Mouse (Mus musculus) heart, adult 2 months (tissue): Measurements from ENCODE around the gene Tank. TPM values are rescaled to one million over a fixed set of nuclear protein-coding genes. Genes with fewer than 3 reads are reported as not detected.

ENCODE experiments used
- DNase-seq, 2 experiments: peaks; one replicate each; pipeline ENCODE4 v3.0.0; 2021
- H3K27ac ChIP-seq: fragments of 200-600 bp; 2 replicates; pipeline ENCODE4 v1.8.1; 2022
- H3K27me3 ChIP-seq: fragments of 200-500 bp; 2 replicates; pipeline ENCODE4 v1.6.1; 2012; ENCODE audit warnings: mild to moderate bottlenecking, low read length, inconsistent platforms, mixed read lengths; ENCODE audit not compliant: control insufficient read depth, insufficient read depth
- H3K36me3 ChIP-seq: fragments of 200-500 bp; 2 replicates; pipeline ENCODE4 v1.6.1; 2012; ENCODE audit warnings: low read length, inconsistent platforms; ENCODE audit not compliant: control insufficient read depth, insufficient read depth
- H3K4me1 ChIP-seq: fragments of 200-500 bp; 2 replicates; pipeline ENCODE4 v1.6.1; 2011; ENCODE audit warnings: low read length; ENCODE audit not compliant: control insufficient read depth, insufficient read depth
- H3K4me3 ChIP-seq: fragments of 200-600 bp; 2 replicates; pipeline ENCODE4 v1.8.1; 2022
- H3K79me2 ChIP-seq: fragments of 200-500 bp; replicated peaks from 2 replicates; pipeline ENCODE4 v1.6.1; 2012; ENCODE audit warnings: mild to moderate bottlenecking, inconsistent platforms, low read length, moderate library complexity, mixed read lengths; ENCODE audit not compliant: control insufficient read depth, insufficient read depth
- H3K9ac ChIP-seq: fragments of 200-500 bp; 2 replicates; pipeline ENCODE4 v1.6.1; 2012; ENCODE audit warnings: low read depth, mild to moderate bottlenecking, control low read depth, inconsistent platforms, low read length, mixed read lengths
- CTCF ChIP-seq: fragments of 200-600 bp; IDR thresholded peaks from 2 replicates; pipeline ENCODE4 v1.8.1; 2022; ENCODE audit warnings: antibody characterized with exemption, mild to moderate bottlenecking, moderate library complexity
- EP300 ChIP-seq: fragments of 200-500 bp; IDR thresholded peaks from 2 replicates; pipeline ENCODE4 v1.6.1; 2011; ENCODE audit warnings: low read depth, low read length, control low read depth; ENCODE audit not compliant: insufficient read depth
- POLR2A ChIP-seq: fragments of 200-500 bp; IDR thresholded peaks from 2 replicates; pipeline ENCODE4 v1.6.1; 2011; ENCODE audit warnings: mild to moderate bottlenecking, low read depth, low read length, control low read depth; ENCODE audit not compliant: insufficient read depth
- WGBS: fragments of 180-500 bp; shearing (Covaris S2); methylation state at CpG from one replicate; pipeline ENCODE4 v1.1.7; 2018; 5-methylcytosine and 5-hydroxymethylcytosine counted together
- intact Hi-C: fragments of 180-260 bp; cut with DNase I; formaldehyde crosslinking; loops from one replicate; pipeline ENCODE4 v1.15.1; 2025
- polyA plus RNA-seq: library from polyadenylated mRNA; depleted of rRNA; stranded (reverse); fragments of >200 nt; gene quantifications from 2 replicates; pipeline ENCODE4 v1.2.3, GENCODE M21; 2012; rRNA removed
- total RNA-seq, 2 experiments: library from RNA; stranded (reverse); gene quantifications; 2 replicates each; pipeline ENCODE4 v1.2.3; 2021

Gene Tank
- total and polyA plus RNA-seq, 3 experiments: 6.2 to 19.9 (median 18.7) TPM

DNA sequence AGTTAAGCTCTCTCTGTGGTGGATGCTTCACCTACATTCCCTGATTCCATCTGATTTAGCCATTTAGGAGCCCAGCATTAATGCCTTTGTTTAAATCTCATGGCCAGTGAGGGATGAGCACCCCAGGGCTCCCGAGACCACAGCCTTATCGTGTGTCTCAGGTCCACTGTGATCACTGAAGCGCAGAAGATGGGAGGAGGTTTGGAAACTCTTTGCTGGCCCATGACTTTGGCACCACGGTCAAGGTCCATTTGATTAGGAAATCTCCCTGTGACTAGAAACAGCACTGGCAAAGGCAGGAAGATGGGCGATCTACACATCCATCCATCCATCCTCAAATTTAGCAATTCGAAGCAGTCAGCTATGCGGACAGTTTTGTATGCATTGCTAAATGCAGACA is 89.0 kb downstream of the Tank start:
- no peak overlapping the region for H3K4me3 ChIP-seq
- intact Hi-C loops: loop anchor here (5.0 to 10.0 kb wide), 2 partner anchors 147 to 300 kb away; no protein-coding TSS in a partner anchor

DNA sequence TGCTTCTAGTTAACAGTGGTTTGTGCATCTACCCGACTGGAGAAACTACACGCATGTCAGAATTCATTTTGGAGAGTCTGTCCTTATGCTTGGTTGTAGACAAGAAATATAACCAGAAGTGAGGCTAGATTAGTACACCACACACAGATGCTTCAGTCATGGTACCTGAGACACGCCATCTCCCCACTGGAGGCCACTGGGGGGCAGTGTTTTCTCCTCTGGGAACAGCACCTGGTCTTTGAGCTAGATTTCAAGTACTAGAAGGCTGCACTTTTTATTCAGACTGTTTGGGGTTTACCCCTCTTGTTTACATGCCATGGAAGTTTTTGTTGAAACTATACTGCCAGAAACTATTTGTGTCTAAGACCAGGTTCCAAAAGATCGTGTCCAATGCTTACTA is 89.9 kb downstream of the Tank start:
- 34% methylated on average over 4 of the region's 4 CpGs for WGBS
- Histone ChIP-seq H3K4me1 (no peaks in the 10 kb centered on the region; the same call in 1 of the 2 replicates), H3K27me3 (no peaks in the 10 kb centered on the region), H3K4me3 (no peak overlapping the region), H3K27ac (no peak overlapping the region), H3K9ac (no peak overlapping the region), H3K36me3 (no peaks in the 10 kb centered on the region), H3K79me2 (no peaks in the 10 kb centered on the region)
- peak; percentile 32 to 57 for DNase-seq
- TF ChIP-seq CTCF (peak; percentile 81), POLR2A (no peak)
- intact Hi-C loops: loop anchor here (5.0 to 10.0 kb wide), 2 partner anchors 147 to 299 kb away; no protein-coding TSS in a partner anchor

More for the DNA sequence above, 89.0 kb downstream of the Tank start:
- Histone ChIP-seq H3K27ac (no peak overlapping the region), H3K4me1 (peaks cover 1% of the 10 kb centered on the region), H3K36me3 (no peaks in the 10 kb centered on the region), H3K27me3 (no peaks in the 10 kb centered on the region), H3K79me2 (no peaks in the 10 kb centered on the region), H3K9ac (no peak overlapping the region)
- DNase-seq: no peak
- WGBS: 86% methylated on average over 7 of the region's 7 CpGs
- no peak for TF ChIP-seq CTCF
- TF ChIP-seq POLR2A: no peak
- TF ChIP-seq EP300: no peak

DNA sequence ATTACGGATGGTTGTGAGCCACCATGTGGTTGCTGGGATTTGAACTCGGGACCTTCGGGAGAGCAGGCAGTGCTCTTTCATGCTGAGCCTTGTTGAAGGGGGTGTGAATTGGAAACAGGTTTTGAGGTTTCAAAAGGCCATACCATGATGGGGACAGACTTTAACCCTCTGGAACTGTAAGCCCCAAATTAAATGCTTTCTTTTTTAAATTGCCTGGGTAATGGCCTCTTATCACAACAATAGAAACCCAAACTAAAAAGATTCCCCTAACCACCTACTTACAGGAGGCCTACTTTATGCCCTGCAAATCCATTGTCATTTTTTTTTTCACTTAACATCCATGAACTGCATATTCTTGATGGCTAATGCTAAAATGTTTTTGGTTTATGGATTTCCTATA is 96.2 kb downstream of the Tank start:
- no peak for TF ChIP-seq CTCF
- TF ChIP-seq EP300: no peak
- no peak for TF ChIP-seq POLR2A
- Histone ChIP-seq H3K4me3 (no peak overlapping the region), H3K36me3 (no peaks in the 10 kb centered on the region), H3K79me2 (no peaks in the 10 kb centered on the region), H3K27ac (no peak overlapping the region), H3K4me1 (no peaks in the 10 kb centered on the region), H3K9ac (no peak overlapping the region), H3K27me3 (no peaks in the 10 kb centered on the region)
- 96% methylated on average over 3 of the region's 3 CpGs for WGBS
- DNase-seq: no peak
- intact Hi-C loops: no loop called here

DNA sequence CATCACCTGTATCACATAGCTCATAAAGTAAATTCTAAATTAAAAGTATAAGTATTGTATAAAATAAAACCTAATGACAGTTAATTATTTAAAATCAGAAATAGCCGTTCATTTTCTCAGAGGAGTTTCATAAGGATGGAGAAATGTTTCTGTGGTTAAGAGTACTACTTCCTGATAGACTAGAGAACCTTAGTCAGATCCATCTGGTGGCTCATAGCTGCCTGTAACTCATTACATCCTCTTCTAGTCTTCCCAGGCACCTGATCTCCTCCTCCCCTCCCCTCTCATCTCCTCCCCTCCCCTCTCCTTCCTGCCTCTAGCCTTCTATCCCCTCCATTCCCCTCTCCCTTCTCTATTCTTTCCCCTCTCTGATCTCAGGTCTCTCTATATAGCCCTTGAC is 103.2 kb downstream of the Tank start:
- Histone ChIP-seq H3K4me1 (no peaks in the 10 kb centered on the region), H3K79me2 (no peaks in the 10 kb centered on the region), H3K9ac (no peak overlapping the region), H3K27me3 (no peaks in the 10 kb centered on the region), H3K4me3 (no peak overlapping the region), H3K27ac (no peak overlapping the region), H3K36me3 (no peaks in the 10 kb centered on the region)
- no peak for DNase-seq
- no peak for TF ChIP-seq POLR2A
- TF ChIP-seq CTCF: no peak
- TF ChIP-seq EP300: no peak
- intact Hi-C loops: no loop called here
- WGBS: 76% methylated on average over 1 of the region's 1 CpGs

DNA sequence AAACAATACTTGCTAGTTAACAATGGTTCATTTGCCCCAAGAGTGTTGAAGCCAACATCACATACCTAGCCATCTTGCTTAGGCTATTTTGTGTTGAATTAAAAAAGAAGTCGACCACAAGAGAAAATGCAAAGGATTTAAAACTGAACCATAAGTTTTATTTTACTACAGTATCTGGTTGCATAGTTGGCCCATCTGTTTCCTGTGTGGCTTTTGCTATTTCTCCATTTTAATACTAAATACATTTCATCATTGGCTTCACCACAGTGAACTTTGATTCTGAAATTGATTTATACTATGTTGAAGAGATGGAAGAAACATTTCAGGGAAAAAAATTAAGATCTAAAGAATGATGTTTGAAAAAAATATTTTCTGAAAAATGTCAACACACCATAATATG is 108.1 kb downstream of the Tank start:
- 51% methylated on average over 1 of the region's 1 CpGs for WGBS
- no peak for TF ChIP-seq POLR2A
- TF ChIP-seq CTCF: no peak
- no peak for TF ChIP-seq EP300
- no peaks in the 10 kb centered on the region for H3K27me3 ChIP-seq
- no peaks in the 10 kb centered on the region for H3K79me2 ChIP-seq
- no peak overlapping the region for H3K9ac ChIP-seq
- H3K27ac ChIP-seq: no peak overlapping the region
- DNase-seq: no peak
- intact Hi-C loops: no loop called here
- H3K36me3 ChIP-seq: no peaks in the 10 kb centered on the region
- no peak overlapping the region for H3K4me3 ChIP-seq
- no peaks in the 10 kb centered on the region for H3K4me1 ChIP-seq

DNA sequence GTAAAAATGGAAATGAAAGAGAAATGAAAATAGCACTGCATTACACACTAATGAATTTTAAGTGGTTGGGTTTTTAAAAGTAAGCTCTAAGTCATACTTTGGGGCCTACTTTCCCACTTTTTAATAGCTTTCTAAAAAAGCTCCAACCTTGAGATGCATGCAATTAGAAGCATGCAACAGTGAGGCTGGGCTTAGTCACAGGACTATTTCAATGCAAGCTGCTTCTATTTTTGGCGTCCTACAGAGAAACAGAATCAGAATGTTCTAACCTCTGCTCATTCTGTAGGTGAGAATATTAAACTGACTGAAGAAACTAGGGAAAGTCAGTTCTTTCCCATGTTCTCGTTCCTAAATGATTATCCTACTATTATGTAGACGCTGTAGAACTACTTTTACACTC is 110.7 kb downstream of the Tank start:
- 66% methylated on average over 3 of the region's 3 CpGs for WGBS
- no peaks in the 10 kb centered on the region for H3K4me1 ChIP-seq
- no peaks in the 10 kb centered on the region for H3K27me3 ChIP-seq
- H3K36me3 ChIP-seq: no peaks in the 10 kb centered on the region
- intact Hi-C loops: no loop called here
- no peak for DNase-seq
- no peak overlapping the region for H3K9ac ChIP-seq
- no peak for TF ChIP-seq CTCF
- TF ChIP-seq POLR2A: no peak
- no peak for TF ChIP-seq EP300
- H3K27ac ChIP-seq: no peak overlapping the region
- H3K79me2 ChIP-seq: no peaks in the 10 kb centered on the region
- H3K4me3 ChIP-seq: no peak overlapping the region

Other genes starting within 250 kb of the Tank start
- 10 to 100 TPM; 47.1 to 47.7 TPM for gene Psmd14, start 133.1 kb downstream of the Tank start, total RNA-seq
- 19.2 and 34.5 TPM in 2 replicates for gene Psmd14, start 133.1 kb downstream of the Tank start, polyA plus RNA-seq
- under 1 TPM in 1 of 2 experiments, not detected in 1; 0.09 TPM for gene Tbr1, start 224.3 kb downstream of the Tank start, total RNA-seq
- gene Tbr1, start 224.3 kb downstream of the Tank start, polyA plus RNA-seq: not detected in 2 replicates